Mouse (Mus musculus) B cell, adult (primary cell): ENCODE measurements around the gene Cfap206. TPM values are rescaled to one million over a fixed set of nuclear protein-coding genes. Genes with fewer than 3 reads are reported as not detected.

ENCODE experiments used
- total RNA-seq: library from RNA; stranded (reverse); gene quantifications from 4 replicates; pipeline ENCODE4 v1.2.4, GENCODE M21; 2023; ENCODE audit not compliant: inconsistent age

The Cfap206 gene
- 0.90 TPM in 1 of 4 replicates, not detected in the others for total RNA-seq

DNA sequence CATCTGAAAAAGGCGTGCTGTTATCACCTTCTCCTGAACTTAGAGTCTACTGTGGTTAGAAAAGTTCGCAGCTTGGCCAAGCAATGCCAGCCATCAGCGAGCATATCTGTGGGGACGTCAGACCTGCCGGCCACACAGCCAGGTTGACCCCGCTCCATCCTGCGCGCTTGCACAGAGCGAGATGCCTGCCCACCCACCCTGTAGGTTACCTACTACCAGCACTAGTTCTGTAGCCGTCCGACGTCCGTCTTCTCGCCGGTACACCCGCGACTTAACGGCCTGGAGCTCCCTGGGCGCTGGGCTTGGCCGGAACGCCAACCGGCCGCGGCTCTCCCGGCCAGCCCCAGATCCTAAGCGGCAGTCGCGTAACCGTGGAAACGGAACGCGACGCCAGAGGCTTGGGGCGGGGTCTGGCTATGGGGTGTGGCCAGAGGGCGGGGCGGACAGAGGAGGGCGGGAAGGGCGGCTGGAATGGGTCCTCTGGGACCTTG is at the start of gene Cfap206:
Cfap206 (minus strand) TSS at position 356 of the 491 bp plus-strand sequence.

DNA sequence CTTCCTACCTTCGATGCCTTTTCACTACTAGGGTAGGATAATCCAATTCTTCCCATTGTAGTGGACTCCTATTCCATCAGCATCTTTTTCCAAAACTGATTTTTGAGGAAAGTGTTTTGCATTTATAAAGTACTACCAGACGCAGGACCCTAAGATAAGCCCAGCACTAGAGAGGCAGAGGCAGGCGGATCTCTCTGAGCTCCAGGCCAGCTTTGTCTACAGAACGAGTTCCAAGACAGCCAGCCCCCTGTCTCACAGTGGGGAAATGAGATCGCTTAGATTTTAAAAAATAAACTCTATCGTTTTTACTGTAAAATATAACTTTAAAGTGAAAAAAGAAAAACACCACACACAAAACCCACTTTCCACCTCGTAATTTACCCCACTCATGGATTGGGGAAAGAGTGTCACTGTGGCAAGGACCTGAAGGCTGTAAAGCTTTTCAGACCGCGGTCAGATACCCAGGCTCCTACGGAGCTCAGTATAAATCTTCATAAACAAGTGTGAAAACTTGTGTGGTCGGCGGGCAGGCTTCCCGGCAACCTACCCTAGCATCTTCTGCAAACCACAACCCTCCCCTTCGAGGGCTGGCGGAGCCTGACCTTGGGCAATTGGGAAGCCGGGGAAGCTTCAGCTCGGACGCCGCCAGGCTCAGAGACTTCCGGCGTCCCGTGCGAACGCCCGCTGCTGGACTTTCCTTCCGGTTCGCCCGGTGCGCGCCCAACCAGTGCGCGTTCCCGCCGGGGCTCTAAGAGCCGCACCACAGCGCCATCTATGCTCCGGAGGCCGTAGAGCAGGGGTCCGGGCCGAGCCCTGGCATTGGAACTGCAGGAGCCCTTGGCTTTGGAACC is 47.9 kb upstream of the Cfap206 start, which contains the start of gene Smim8:
Smim8 (minus strand) TSS at position 747 of the 851 bp plus-strand sequence.

DNA sequence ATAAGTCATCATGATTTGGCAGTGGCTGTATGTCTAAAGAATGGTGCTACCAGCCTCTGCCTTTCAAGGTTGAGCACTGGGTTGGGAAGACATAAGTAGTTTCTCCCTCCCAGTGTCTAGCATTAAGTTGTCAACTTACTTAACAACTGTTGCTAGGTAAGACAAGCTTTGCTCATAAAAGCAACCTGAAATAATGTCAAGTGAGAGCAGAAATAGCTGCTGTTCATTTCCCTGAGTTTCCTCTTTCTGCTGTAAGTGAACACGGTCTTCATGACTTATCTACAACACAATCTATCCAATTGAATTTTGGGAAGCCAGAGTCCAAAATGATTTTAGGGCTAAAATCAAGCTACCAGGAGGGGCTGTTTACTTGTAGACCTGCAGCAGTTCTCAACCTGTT is 26.2 kb upstream of the Cfap206 start, which contains the start of gene Gm136:
Gm136 (minus strand) TSS at position 101 of the 400 bp plus-strand sequence.

DNA sequence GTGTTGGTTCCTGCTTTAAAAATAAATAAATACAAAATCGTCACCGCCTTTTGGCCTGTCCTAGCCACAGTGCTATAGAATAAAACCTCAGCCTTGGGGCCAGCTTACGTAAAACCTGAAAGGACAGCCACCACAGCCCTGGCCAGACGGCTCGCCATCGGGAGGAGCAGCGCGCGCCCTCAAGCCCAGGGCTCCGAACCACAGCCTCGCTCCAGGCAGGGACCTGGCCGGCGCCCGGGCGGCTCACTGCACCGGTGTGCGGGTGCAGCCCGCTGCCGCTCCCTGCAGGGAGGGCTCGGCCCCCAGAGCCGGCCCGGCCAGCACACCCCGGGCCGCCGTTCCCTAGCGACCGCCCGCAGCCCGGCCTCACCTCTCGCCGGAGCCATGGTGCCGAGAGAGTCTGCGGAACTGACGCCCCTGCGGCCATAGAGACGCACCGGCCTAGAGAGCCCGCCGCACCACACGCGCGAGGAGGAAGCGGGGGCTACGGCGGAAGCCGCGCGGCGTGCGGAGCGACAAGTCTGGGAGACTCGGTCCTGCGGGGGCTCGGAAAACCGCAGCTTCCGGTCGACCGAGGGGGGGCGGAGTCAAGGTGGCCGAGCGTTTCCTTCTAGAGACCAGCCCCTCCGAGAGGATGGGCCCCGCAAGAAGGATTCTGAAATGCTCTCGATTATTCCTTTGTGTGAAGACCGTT is 43.0 kb downstream of the Cfap206 start, which contains the start of gene Slc35a1:
Slc35a1 (minus strand) TSS at position 565 of the 694 bp plus-strand sequence.

Other genes starting within 250 kb of the Cfap206 start
- 55.0 to 66.8 TPM (median 61.4 TPM) in 4 replicates for gene Akirin2, start 179.3 kb downstream of the Cfap206 start, total RNA-seq
- gene Orc3, start 115.3 kb downstream of the Cfap206 start, total RNA-seq: 88.7 to 95.9 TPM (median 95.0 TPM) in 4 replicates
- 20.1 to 33.5 TPM (median 25.8 TPM) in 4 replicates for gene Rars2, start 115.2 kb downstream of the Cfap206 start, total RNA-seq
- 15.3 to 20.1 TPM (median 16.3 TPM) in 4 replicates for gene Slc35a1, start 42.8 kb downstream of the Cfap206 start, total RNA-seq
- not detected in 4 replicates for gene Gm136, start 26.1 kb upstream of the Cfap206 start, total RNA-seq
- 10.2 to 18.2 TPM (median 13.0 TPM) in 4 replicates for gene Smim8, start 48.2 kb upstream of the Cfap206 start, total RNA-seq
- gene Zfp292, start 152.8 kb upstream of the Cfap206 start, total RNA-seq: 53.5 to 61.9 TPM (median 59.5 TPM) in 4 replicates
- gene Cga, start 163.6 kb upstream of the Cfap206 start, total RNA-seq: not detected in 4 replicates